Comparison of ENCODE assay signal across 11 mouse cellular contexts in genomic region chr2:24976960-24977359, GRCm38 (mm10). TPM values are rescaled to one million over a fixed set of nuclear protein-coding genes. Genes with fewer than 3 reads are reported as not detected.
A peak's percentile ranks its signal among the peaks of the same experiment; 100 is the strongest.
DNase-seq lines count a peak whose midpoint lies in the region; ATAC-seq and TF ChIP-seq lines count a peak whose summit lies in the region.
"Had no signal": no experiment of that assay in that cellular context is flagged by ENCODE, and none has a peak within 500 bp of the region (broad histone marks: within the 10 kb centered on the region; RNA-seq: fewer than 3 reads in every experiment).

No protein-coding gene starts in this region.

- H3K27ac ChIP-seq in kidney, postnatal 0 days, result no peak overlapping the region
- no peak overlapping the region for H3K27ac ChIP-seq in lung, embryonic 15.5 days
- H3K27ac ChIP-seq in kidney, embryonic 15.5 days, result no peak overlapping the region
- H3K27ac ChIP-seq: hindbrain, embryonic 14.5 days; midbrain, embryonic 12.5 days had no signal

- H3K27me3 ChIP-seq in kidney, postnatal 0 days (ENCODE audit: insufficient read depth, low read length), result no peaks in the 10 kb centered on the region
- no peaks in the 10 kb centered on the region for H3K27me3 ChIP-seq in lung, embryonic 15.5 days
- no peaks in the 10 kb centered on the region for H3K27me3 ChIP-seq in kidney, embryonic 15.5 days
- H3K27me3 ChIP-seq: midbrain, embryonic 12.5 days had no signal

- peaks cover 3% of the 10 kb centered on the region; the same call in 1 of the 2 replicates for H3K36me3 ChIP-seq in kidney, postnatal 0 days (ENCODE audit: insufficient read depth, low read length)
- H3K36me3 ChIP-seq in lung, embryonic 15.5 days, result peaks cover 7% of the 10 kb centered on the region
- H3K36me3 ChIP-seq in kidney, embryonic 15.5 days, result peaks cover 15% of the 10 kb centered on the region

- no peak for DNase-seq in kidney, postnatal 0 days (ENCODE audit: low spot score)
- DNase-seq in kidney, postnatal 4 days, result no peak
- peak; percentile 54 to 70 for DNase-seq in spleen, postnatal 4 days (ENCODE audit: low spot score in 2 of 2)
- no peak for DNase-seq in frontal cortex, postnatal 14 days (ENCODE audit: low spot score in 2 of 2)
- DNase-seq in cerebellum, adult 18-20 months, result no peak
- DNase-seq: thymus, adult 18-20 months had no signal

- no peak for ATAC-seq in kidney, postnatal 0 days (replicated peaks; ENCODE audit: low FRiP score, low read depth)
- peak; percentile 73 for ATAC-seq in erythroid progenitor cell, adult 5-6 weeks (replicated peaks; ENCODE audit: low FRiP score, poor library complexity, severe bottlenecking)
- no peak for ATAC-seq in lung, embryonic 15.5 days (ENCODE audit: borderline replicate concordance, extremely low read depth, low FRiP score, low TSS enrichment)
- ATAC-seq in kidney, embryonic 15.5 days (replicated peaks; ENCODE audit: low FRiP score), result no peak

- H3K9ac ChIP-seq in kidney, postnatal 0 days (ENCODE audit: low read depth, low read length), result no peak overlapping the region
- H3K9ac ChIP-seq in lung, embryonic 15.5 days, result no peak overlapping the region
- H3K9ac ChIP-seq in kidney, embryonic 15.5 days, result no peak overlapping the region
- H3K9ac ChIP-seq: hindbrain, embryonic 14.5 days had no signal

- TF ChIP-seq CTCF in kidney, postnatal 0 days (IDR thresholded peaks at IDR 0.05; ENCODE audit: low read depth), result no peak

- H3K4me2 ChIP-seq in kidney, postnatal 0 days (ENCODE audit: low read length), result 0 out of 2 replicates have a peak overlapping the region, but pooled peaks have one; percentile 5
- no peak overlapping the region for H3K4me2 ChIP-seq in lung, embryonic 15.5 days
- H3K4me2 ChIP-seq in kidney, embryonic 15.5 days, result no peak overlapping the region

- H3K4me3 ChIP-seq in kidney, postnatal 0 days (replicated peaks; ENCODE audit: low read depth, low read length), result no peak overlapping the region
- H3K4me3 ChIP-seq in lung, embryonic 15.5 days, result peak overlapping the region; percentile 97; the same call in 1 of the 2 replicates
- H3K4me3 ChIP-seq in kidney, embryonic 15.5 days (replicated peaks), result no peak overlapping the region

- H3K4me1 ChIP-seq in kidney, postnatal 0 days (replicated peaks; ENCODE audit: insufficient read depth, low read length), result peaks cover 6% of the 10 kb centered on the region
- peaks cover 16% of the 10 kb centered on the region for H3K4me1 ChIP-seq in lung, embryonic 15.5 days
- peaks cover 17% of the 10 kb centered on the region for H3K4me1 ChIP-seq in kidney, embryonic 15.5 days

- WGBS in kidney, postnatal 0 days, result 93% methylated on average over 5 of the region's 5 CpGs
- 94% methylated on average over 5 of the region's 5 CpGs for WGBS in lung, embryonic 15.5 days
- 92% methylated on average over 5 of the region's 5 CpGs for WGBS in kidney, embryonic 15.5 days

- no peaks in the 10 kb centered on the region for H3K9me3 ChIP-seq in kidney, postnatal 0 days (replicated peaks; ENCODE audit: low read length)
- no peaks in the 10 kb centered on the region for H3K9me3 ChIP-seq in lung, embryonic 15.5 days
- H3K9me3 ChIP-seq in kidney, embryonic 15.5 days (replicated peaks), result no peaks in the 10 kb centered on the region
- H3K9me3 ChIP-seq: midbrain, embryonic 12.5 days had no signal

RNA-seq across cellular contexts. Expression of gene Pnpla7, which starts 1.1 kb away (rescaled TPM):
- 6.1 and 8.3 TPM in 2 replicates for polyA plus RNA-seq in kidney, postnatal 0 days (2015; fragmentation: Nextera tagmentation; extraction: Ambion mirVana)
- 37.3 and 37.8 TPM in 2 replicates for total RNA-seq in erythroid progenitor cell, adult 5-6 weeks (2015; ENCODE audit: low replicate concordance)
- 30.0 and 37.0 TPM in 2 replicates for total RNA-seq in erythroid progenitor cell, adult 5-6 weeks (2017; ENCODE audit: low replicate concordance)
- polyA plus RNA-seq in lung, embryonic 15.5 days (2015; fragmentation: Nextera tagmentation; extraction: Ambion mirVana), result 5.1 and 7.9 TPM in 2 replicates
- polyA plus RNA-seq in kidney, embryonic 15.5 days (2015; fragmentation: Nextera tagmentation; extraction: Ambion mirVana), result 6.7 and 9.0 TPM in 2 replicates

RNA-seq across cellular contexts. Expression of gene Mrpl41, which starts 2.1 kb away (rescaled TPM):
- 153 and 157 TPM in 2 replicates for polyA plus RNA-seq in kidney, postnatal 0 days (2015; fragmentation: Nextera tagmentation; extraction: Ambion mirVana)
- 31.9 and 38.6 TPM in 2 replicates for total RNA-seq in erythroid progenitor cell, adult 5-6 weeks (2015; ENCODE audit: low replicate concordance)
- 37.8 and 40.9 TPM in 2 replicates for total RNA-seq in erythroid progenitor cell, adult 5-6 weeks (2017; ENCODE audit: low replicate concordance)
- polyA plus RNA-seq in lung, embryonic 15.5 days (2015; fragmentation: Nextera tagmentation; extraction: Ambion mirVana), result 106 and 114 TPM in 2 replicates
- 116 and 127 TPM in 2 replicates for polyA plus RNA-seq in kidney, embryonic 15.5 days (2015; fragmentation: Nextera tagmentation; extraction: Ambion mirVana)

RNA-seq across cellular contexts. Expression of gene Dph7, which starts 14.8 kb away (rescaled TPM):
- 21.6 and 23.8 TPM in 2 replicates for polyA plus RNA-seq in kidney, postnatal 0 days (2015; fragmentation: Nextera tagmentation; extraction: Ambion mirVana)
- total RNA-seq in erythroid progenitor cell, adult 5-6 weeks (2015; ENCODE audit: low replicate concordance), result 6.5 and 16.3 TPM in 2 replicates
- 2.8 and 6.1 TPM in 2 replicates for total RNA-seq in erythroid progenitor cell, adult 5-6 weeks (2017; ENCODE audit: low replicate concordance)
- 24.5 and 26.0 TPM in 2 replicates for polyA plus RNA-seq in lung, embryonic 15.5 days (2015; fragmentation: Nextera tagmentation; extraction: Ambion mirVana)
- polyA plus RNA-seq in kidney, embryonic 15.5 days (2015; fragmentation: Nextera tagmentation; extraction: Ambion mirVana), result 28.3 and 29.5 TPM in 2 replicates

RNA-seq across cellular contexts. Expression of gene Zmynd19, which starts 27.4 kb away (rescaled TPM):
- polyA plus RNA-seq in kidney, postnatal 0 days (2015; fragmentation: Nextera tagmentation; extraction: Ambion mirVana), result 11.7 and 12.2 TPM in 2 replicates
- total RNA-seq in erythroid progenitor cell, adult 5-6 weeks (2015; ENCODE audit: low replicate concordance), result 3.2 and 4.6 TPM in 2 replicates
- 6.6 and 13.7 TPM in 2 replicates for total RNA-seq in erythroid progenitor cell, adult 5-6 weeks (2017; ENCODE audit: low replicate concordance)
- 16.3 and 17.0 TPM in 2 replicates for polyA plus RNA-seq in lung, embryonic 15.5 days (2015; fragmentation: Nextera tagmentation; extraction: Ambion mirVana)
- 15.9 and 22.9 TPM in 2 replicates for polyA plus RNA-seq in kidney, embryonic 15.5 days (2015; fragmentation: Nextera tagmentation; extraction: Ambion mirVana)

RNA-seq across cellular contexts. Expression of gene Arrdc1, which starts 41.9 kb away (rescaled TPM):
- polyA plus RNA-seq in kidney, postnatal 0 days (2015; fragmentation: Nextera tagmentation; extraction: Ambion mirVana), result 66.3 and 72.3 TPM in 2 replicates
- total RNA-seq in erythroid progenitor cell, adult 5-6 weeks (2015; ENCODE audit: low replicate concordance), result 6.3 and 9.0 TPM in 2 replicates
- 7.7 and 8.4 TPM in 2 replicates for total RNA-seq in erythroid progenitor cell, adult 5-6 weeks (2017; ENCODE audit: low replicate concordance)
- polyA plus RNA-seq in lung, embryonic 15.5 days (2015; fragmentation: Nextera tagmentation; extraction: Ambion mirVana), result 98.8 and 116 TPM in 2 replicates
- polyA plus RNA-seq in kidney, embryonic 15.5 days (2015; fragmentation: Nextera tagmentation; extraction: Ambion mirVana), result 45.3 and 48.5 TPM in 2 replicates

Comparison
In these comparisons a context has a peak if more than half of its experiments do, and no peak if none do; other contexts are left out.
1. DNase-seq: peak in spleen, postnatal 4 days (2 of 2); none in kidney, postnatal 0 days (single experiment), kidney, postnatal 4 days (0 of 2), frontal cortex, postnatal 14 days (0 of 2) and cerebellum, adult 18-20 months (0 of 2).